Mouse (Mus musculus) naive thymus-derived CD4-positive, alpha-beta T cell, adult 2 months (primary cell): ENCODE results near the gene Smok3b.

ENCODE experiments used
- DNase-seq: peaks from one replicate; pipeline ENCODE4 v3.0.0-alpha.2; 2011; ENCODE audit warnings: low read depth

The Smok3b gene

DNA sequence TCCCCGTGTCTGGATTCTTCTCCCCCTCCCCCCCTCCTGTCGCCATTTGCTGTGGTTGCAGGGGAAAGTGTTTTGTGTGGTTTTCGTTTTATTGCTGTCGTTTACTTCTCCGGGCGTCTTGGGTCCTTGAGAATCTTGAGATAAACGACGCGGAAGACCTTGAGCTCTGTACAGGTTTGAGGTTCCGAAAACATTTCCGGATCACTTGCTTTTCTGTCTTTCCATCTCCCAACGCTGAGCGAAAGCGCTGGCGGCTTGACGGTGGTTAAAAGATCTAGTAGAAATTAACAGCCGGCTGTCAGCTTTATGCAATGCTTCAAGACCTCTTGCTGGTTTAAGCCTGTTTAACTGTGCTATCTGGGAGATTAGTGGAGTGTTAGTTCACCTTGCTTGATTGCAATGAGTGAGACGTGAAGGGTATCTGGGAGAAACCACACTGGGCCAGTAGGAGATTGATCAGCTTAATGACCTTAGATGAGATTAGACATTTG lies 64.2 kb downstream of the Smok3b start:
- peak; percentile 78 for DNase-seq

DNA sequence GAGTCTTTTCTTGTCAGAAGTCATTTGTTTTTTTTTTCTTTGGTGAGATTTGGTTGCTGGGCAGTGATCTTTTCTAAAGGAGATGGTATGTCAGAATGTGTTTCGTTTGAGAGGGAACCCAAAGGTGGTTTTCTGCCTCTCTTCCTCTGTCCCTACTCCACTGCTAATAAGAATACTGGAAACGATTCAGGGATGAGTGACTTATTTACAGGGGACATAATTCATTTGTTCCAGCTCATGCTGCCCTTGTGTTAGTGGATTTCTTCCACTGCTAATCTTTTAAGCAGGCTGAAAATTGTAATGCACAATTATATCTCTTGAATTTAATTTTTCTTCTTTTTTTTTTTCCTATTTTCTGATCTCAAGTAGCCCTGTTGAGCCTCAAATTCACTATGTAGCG lies 65.6 kb downstream of the Smok3b start:
- DNase-seq, result no peak

DNA sequence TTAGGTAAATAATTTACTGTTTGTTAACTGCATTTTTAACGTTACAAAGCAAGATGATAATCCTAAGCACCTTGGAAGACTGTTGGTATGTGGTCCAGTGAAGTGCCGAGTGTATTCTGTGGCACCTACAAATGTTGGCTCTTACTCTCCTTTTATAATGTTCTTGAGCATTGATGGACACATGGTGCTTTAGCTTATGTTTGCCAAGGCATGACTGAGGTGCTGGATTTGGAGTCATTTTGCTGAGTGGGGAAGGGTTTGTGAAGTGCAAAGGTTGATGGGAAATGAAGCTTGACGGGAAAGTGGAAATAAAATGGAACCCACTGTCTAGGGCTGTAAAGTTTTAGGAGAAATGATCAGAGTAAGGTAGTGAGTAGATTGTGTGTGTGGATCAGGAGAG lies 67.1 kb downstream of the Smok3b start:
- DNase-seq, result no peak

DNA sequence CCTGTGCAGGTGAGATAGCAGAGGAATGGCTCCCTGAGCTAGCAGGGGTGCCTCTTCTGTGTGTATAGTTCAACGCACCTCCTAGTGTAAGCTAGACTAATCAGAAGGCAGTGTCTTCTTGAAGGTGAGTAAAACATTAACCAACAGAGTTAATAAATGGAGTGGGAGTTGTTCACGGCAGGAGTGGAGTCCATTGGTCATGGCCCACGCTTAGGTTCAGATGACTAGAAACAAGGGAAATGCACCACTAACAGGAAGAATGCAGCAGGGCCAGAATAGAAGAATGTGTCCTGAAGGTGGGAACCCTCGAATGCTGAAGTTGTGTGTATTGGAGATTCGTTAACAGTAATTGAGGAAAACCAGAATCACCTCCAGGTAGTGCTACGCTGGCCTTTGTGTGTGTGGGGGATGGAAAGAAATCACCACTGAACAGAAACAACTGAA lies 67.9 kb downstream of the Smok3b start:
- DNase-seq, result no peak

DNA sequence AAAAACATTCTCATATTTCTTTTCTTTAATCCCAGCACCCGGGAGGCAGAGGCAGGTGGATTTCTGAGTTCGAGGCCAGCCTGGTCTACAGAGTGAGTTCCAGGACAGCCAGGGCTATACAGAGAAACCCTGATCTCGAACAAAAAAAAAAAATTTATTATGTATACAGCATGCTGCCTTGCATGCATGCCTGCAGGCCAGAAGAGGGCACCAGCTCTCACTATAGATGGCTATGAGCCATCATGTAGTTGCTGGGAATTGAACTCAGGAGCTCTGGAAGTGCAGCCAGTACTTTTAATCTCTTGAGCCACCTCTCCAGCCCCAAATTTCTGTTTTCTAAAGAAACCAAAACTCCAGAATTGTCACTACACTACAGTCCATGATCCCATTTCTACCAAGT lies 69.0 kb downstream of the Smok3b start:
- peak; percentile 33 for DNase-seq

DNA sequence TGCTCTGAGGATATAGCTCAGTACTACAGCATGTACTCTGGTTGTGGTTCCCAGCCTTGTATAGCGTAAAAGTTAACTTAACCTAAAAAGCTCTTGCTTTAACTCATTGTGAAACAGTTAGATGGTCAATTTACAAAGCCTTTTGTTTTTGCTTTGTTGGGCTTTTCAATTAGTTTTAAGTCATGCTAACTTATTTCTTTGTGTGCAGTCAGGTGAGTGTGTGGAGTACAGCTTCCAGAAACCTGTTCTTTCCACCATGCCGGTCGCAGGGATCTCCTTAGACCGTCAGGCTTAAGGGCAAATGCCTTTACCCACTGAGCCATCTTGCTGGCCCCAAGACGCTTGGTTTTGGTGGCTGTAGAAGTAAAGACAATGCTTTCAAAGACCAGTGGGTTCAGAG lies 69.5 kb downstream of the Smok3b start:
- no peak for DNase-seq

DNA sequence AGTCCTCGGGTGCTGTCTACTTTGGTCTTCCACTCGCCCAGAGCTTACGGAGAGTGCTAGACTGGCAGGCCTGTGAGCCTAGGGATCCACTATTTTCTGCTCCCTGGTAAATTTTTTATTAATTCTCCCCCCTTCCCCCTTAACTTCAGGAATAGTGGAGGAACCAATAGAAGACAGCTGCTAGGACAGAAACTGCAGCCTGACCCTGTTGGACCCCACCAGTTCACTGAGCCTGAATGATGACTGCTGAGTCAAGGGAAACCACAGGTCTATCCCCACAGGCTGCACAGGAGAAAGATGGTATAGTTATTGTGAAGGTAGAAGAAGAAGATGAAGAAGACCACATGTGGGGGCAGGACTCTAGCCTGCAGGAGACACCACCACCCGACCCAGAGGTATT lies 71.5 kb downstream of the Smok3b start:
- DNase-seq, result no peak

DNA sequence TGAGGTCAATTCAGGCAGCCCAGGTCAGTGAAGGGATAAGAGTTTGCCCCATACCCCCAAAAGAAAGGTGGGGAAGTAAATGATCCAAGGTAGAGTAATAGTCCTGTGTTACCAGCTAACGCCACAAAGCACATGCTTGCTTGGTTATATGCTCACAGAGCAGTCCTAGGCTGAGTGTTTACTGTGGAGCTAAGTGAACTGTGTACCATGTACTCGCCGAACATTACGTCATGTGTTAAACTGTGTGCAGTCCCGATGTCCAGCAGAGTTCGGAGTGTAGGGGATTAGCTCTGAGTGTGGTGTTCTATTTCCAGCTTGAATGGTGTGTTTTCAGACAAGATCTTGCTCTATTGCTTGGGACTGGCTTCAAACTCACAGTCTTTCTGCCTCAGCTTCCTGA lies 73.2 kb downstream of the Smok3b start:
- no peak for DNase-seq
